Mouse (Mus musculus): Measurements from ENCODE around the gene Gm5460. TPM values are rescaled to one million over a fixed set of nuclear protein-coding genes. Genes with fewer than 3 reads are reported as not detected.

Gene Gm5460
- total and polyA plus RNA-seq, 2 experiments from 2014 or later = 0.05 TPM; not detected in 1

GRCm38 (mm10) chr14:34002358-34002757, 14.2 kb upstream of the Gm5460 start:
- Histone ChIP-seq H3K9me3 (replicated peaks; ENCODE audit: control insufficient read depth, low read length) (no peaks in the 10 kb centered on the region), H3K27ac (ENCODE audit: low read depth) (no peak overlapping the region), H3K4me1 (ENCODE audit: control insufficient read depth, insufficient read depth) (no peaks in the 10 kb centered on the region), H3K27me3 (ENCODE audit: control insufficient read depth, insufficient read depth, low read length) (no peaks in the 10 kb centered on the region), H3K4me3 (ENCODE audit: low read depth, low read length) (no peak overlapping the region), H3K4me2 (ENCODE audit: low read depth, low read length) (no peak overlapping the region), H3K36me3 (replicated peaks; ENCODE audit: control insufficient read depth, insufficient read depth, low read length) (no peaks in the 10 kb centered on the region), H3K9ac (replicated peaks; ENCODE audit: low read depth, low read length) (no peak overlapping the region)
- no peak for ATAC-seq (ENCODE audit: insufficient read depth, low read depth)
- TF ChIP-seq EP300 (IDR thresholded peaks at IDR 0.05; ENCODE audit: low read depth) (no peak), CTCF (IDR thresholded peaks at IDR 0.05; ENCODE audit: low read depth) (no peak)
- WGBS = 69% methylated on average over 5 of the region's 5 CpGs
- no peak for DNase-seq (ENCODE audit: low spot score)

- Histone ChIP-seq H3K4me1 (ENCODE audit: control insufficient read depth, insufficient read depth) (no peaks in the 10 kb centered on the region), H3K4me3 (ENCODE audit: low read depth, low read length) (no peak within 1 kb of the TSS), H3K9ac (replicated peaks; ENCODE audit: low read depth, low read length) (no peak within 1 kb of the TSS), H3K4me2 (ENCODE audit: low read depth, low read length) (no peak within 1 kb of the TSS), H3K27me3 (ENCODE audit: control insufficient read depth, insufficient read depth, low read length) (no peaks in the 10 kb centered on the region), H3K9me3 (replicated peaks; ENCODE audit: control insufficient read depth, low read length) (no peaks in the 10 kb centered on the region), H3K27ac (ENCODE audit: low read depth) (no peak within 1 kb of the TSS), H3K36me3 (replicated peaks; ENCODE audit: control insufficient read depth, insufficient read depth, low read length) (no peaks in the 10 kb centered on the region)
- ATAC-seq (ENCODE audit: insufficient read depth, low read depth) (no peak), DNase-seq (ENCODE audit: low spot score) (no peak)
- WGBS = 59% methylated on average over 3 of the region's 3 CpGs
- TF ChIP-seq EP300 (IDR thresholded peaks at IDR 0.05; ENCODE audit: low read depth) = no peak
- no peak for TF ChIP-seq CTCF (IDR thresholded peaks at IDR 0.05; ENCODE audit: low read depth)
Observed at GRCm38 (mm10) chr14:34015063-34015462, 1.5 kb upstream of the Gm5460 start, which contains the start of gene Gm30083. Gene Gm30083 (minus strand): TSS chr14:34015182.

- Histone ChIP-seq H3K4me3 (ENCODE audit: low read depth, low read length) (no peak overlapping the region), H3K9me3 (replicated peaks; ENCODE audit: control insufficient read depth, low read length) (no peaks in the 10 kb centered on the region), H3K4me1 (ENCODE audit: control insufficient read depth, insufficient read depth) (no peaks in the 10 kb centered on the region), H3K4me2 (ENCODE audit: low read depth, low read length) (no peak overlapping the region), H3K27me3 (ENCODE audit: control insufficient read depth, insufficient read depth, low read length) (no peaks in the 10 kb centered on the region), H3K36me3 (replicated peaks; ENCODE audit: control insufficient read depth, insufficient read depth, low read length) (no peaks in the 10 kb centered on the region), H3K27ac (ENCODE audit: low read depth) (no peak overlapping the region), H3K9ac (replicated peaks; ENCODE audit: low read depth, low read length) (no peak overlapping the region)
- WGBS = 81% methylated on average over 2 of the region's 2 CpGs
- ATAC-seq (ENCODE audit: insufficient read depth, low read depth) (no peak), DNase-seq (ENCODE audit: low spot score) (no peak)
- TF ChIP-seq EP300 (IDR thresholded peaks at IDR 0.05; ENCODE audit: low read depth) (no peak), CTCF (IDR thresholded peaks at IDR 0.05; ENCODE audit: low read depth) (no peak)
Observed at GRCm38 (mm10) chr14:34016938-34017337, 380 bp downstream of the Gm5460 start.

- peak; percentile 51 for DNase-seq (ENCODE audit: low spot score)
- H3K4me2 ChIP-seq (ENCODE audit: low read depth, low read length) = no peak overlapping the region
- peaks cover 11% of the 10 kb centered on the region for H3K9me3 ChIP-seq (replicated peaks; ENCODE audit: control insufficient read depth, low read length)
- H3K27me3 ChIP-seq (ENCODE audit: control insufficient read depth, insufficient read depth, low read length) = no peaks in the 10 kb centered on the region
- no peak overlapping the region for H3K27ac ChIP-seq (ENCODE audit: low read depth)
- no peak overlapping the region for H3K4me3 ChIP-seq (ENCODE audit: low read depth, low read length)
- H3K4me1 ChIP-seq (ENCODE audit: control insufficient read depth, insufficient read depth) = peaks cover 5% of the 10 kb centered on the region
- no peak overlapping the region for H3K9ac ChIP-seq (replicated peaks; ENCODE audit: low read depth, low read length)
- no peaks in the 10 kb centered on the region for H3K36me3 ChIP-seq (replicated peaks; ENCODE audit: control insufficient read depth, insufficient read depth, low read length)
- no peak for TF ChIP-seq EP300 (IDR thresholded peaks at IDR 0.05; ENCODE audit: low read depth)
- no peak for TF ChIP-seq CTCF (IDR thresholded peaks at IDR 0.05; ENCODE audit: low read depth)
- 5% methylated on average over 2 of the region's 2 CpGs for WGBS
- ATAC-seq (ENCODE audit: insufficient read depth, low read depth) = peak; percentile 85
Observed at GRCm38 (mm10) chr14:34026710-34027109, 10.2 kb downstream of the Gm5460 start.

- WGBS = 82% methylated on average over 8 of the region's 8 CpGs
- TF ChIP-seq CTCF (IDR thresholded peaks at IDR 0.05; ENCODE audit: low read depth) (no peak), EP300 (IDR thresholded peaks at IDR 0.05; ENCODE audit: low read depth) (no peak)
- no peak overlapping the region for H3K4me2 ChIP-seq (ENCODE audit: low read depth, low read length)
- ATAC-seq (ENCODE audit: insufficient read depth, low read depth) (no peak), DNase-seq (ENCODE audit: low spot score) (no peak)
- no peak overlapping the region for H3K9ac ChIP-seq (replicated peaks; ENCODE audit: low read depth, low read length)
- no peak overlapping the region for H3K4me3 ChIP-seq (ENCODE audit: low read depth, low read length)
- no peaks in the 10 kb centered on the region for H3K36me3 ChIP-seq (replicated peaks; ENCODE audit: control insufficient read depth, insufficient read depth, low read length)
- H3K27ac ChIP-seq (ENCODE audit: low read depth) = no peak overlapping the region
- no peaks in the 10 kb centered on the region for H3K27me3 ChIP-seq (ENCODE audit: control insufficient read depth, insufficient read depth, low read length)
- no peaks in the 10 kb centered on the region for H3K4me1 ChIP-seq (ENCODE audit: control insufficient read depth, insufficient read depth)
- no peaks in the 10 kb centered on the region for H3K9me3 ChIP-seq (replicated peaks; ENCODE audit: control insufficient read depth, low read length)
Observed at GRCm38 (mm10) chr14:34033841-34034610, 17.5 kb downstream of the Gm5460 start.

GRCm38 (mm10) chr14:34041241-34041640, 24.7 kb downstream of the Gm5460 start:
- Histone ChIP-seq H3K9me3 (replicated peaks; ENCODE audit: control insufficient read depth, low read length) (no peaks in the 10 kb centered on the region), H3K4me2 (ENCODE audit: low read depth, low read length) (no peak overlapping the region), H3K9ac (replicated peaks; ENCODE audit: low read depth, low read length) (no peak overlapping the region), H3K27ac (ENCODE audit: low read depth) (no peak overlapping the region), H3K4me3 (ENCODE audit: low read depth, low read length) (no peak overlapping the region), H3K4me1 (ENCODE audit: control insufficient read depth, insufficient read depth) (no peaks in the 10 kb centered on the region), H3K27me3 (ENCODE audit: control insufficient read depth, insufficient read depth, low read length) (no peaks in the 10 kb centered on the region), H3K36me3 (replicated peaks; ENCODE audit: control insufficient read depth, insufficient read depth, low read length) (no peaks in the 10 kb centered on the region)
- ATAC-seq (ENCODE audit: insufficient read depth, low read depth) (no peak), DNase-seq (ENCODE audit: low spot score) (no peak)
- 78% methylated on average over 4 of the region's 4 CpGs for WGBS
- TF ChIP-seq CTCF (IDR thresholded peaks at IDR 0.05; ENCODE audit: low read depth) (no peak), EP300 (IDR thresholded peaks at IDR 0.05; ENCODE audit: low read depth) (no peak)

All from heart, postnatal 0 days (tissue).